Mouse (Mus musculus) forebrain, embryonic 11.5 days (tissue): ENCODE measurements around the gene Irx4. TPM values are rescaled to one million over a fixed set of nuclear protein-coding genes. Genes with fewer than 3 reads are reported as not detected.

Experiments
- polyA plus RNA-seq: library from polyadenylated mRNA; unstranded; fragments of >200 nt; fragmentation: Nextera tagmentation; extraction: Ambion mirVana; gene quantifications from 2 replicates; pipeline ENCODE4 v1.2.1, GENCODE M21; 2014

Gene Irx4
- polyA plus RNA-seq, 1 experiment from 2014 or later = 1.8 TPM

Other genes starting within 250 kb of the Irx4 start
- 116 and 119 TPM in 2 replicates for gene Mrpl36, start 68.0 kb downstream of the Irx4 start, polyA plus RNA-seq
- gene Ndufs6, start 68.1 kb downstream of the Irx4 start, polyA plus RNA-seq = 327 and 340 TPM in 2 replicates
- 64.3 and 68.0 TPM in 2 replicates for gene Lpcat1, start 206.7 kb downstream of the Irx4 start, polyA plus RNA-seq